Mouse (Mus musculus) testis, adult 10 weeks (tissue): Measurements from ENCODE around the gene Colq. TPM values are rescaled to one million over a fixed set of nuclear protein-coding genes. Genes with fewer than 3 reads are reported as not detected.

ENCODE experiments used
- polyA plus RNA-seq: library from polyadenylated mRNA; stranded (reverse); fragments of 350-450 nt; fragmentation: Illumina TruSeq; extraction: RNeasy Lipid Tissue Mini Kit (QIAGEN cat#74804); gene quantifications from one replicate; pipeline ENCODE4 v1.2.3, GENCODE M21; 2014; ENCODE audit warnings: low read depth, low replicate concordance

Gene Colq
- polyA plus RNA-seq, result 10.3 TPM

GRCm38 (mm10) chr14:31591243-31591642 is at the start of gene Colq:
Gene Colq, minus strand, starts transcription at chr14:31591343.

GRCm38 (mm10) chr14:31640346-31640889 is 49.3 kb upstream of the Colq start, which contains the start of gene Gm49387:
Gene Gm49387, minus strand, starts transcription at chr14:31640878.

GRCm38 (mm10) chr14:31494975-31495455 is 96.1 kb downstream of the Colq start, which contains the start of gene Mettl6:
Gene Mettl6, minus strand, starts transcription at chr14:31495040.

GRCm38 (mm10) chr14:31494349-31494974 is 96.7 kb downstream of the Colq start, which contains the start of gene Eaf1:
Gene Eaf1, plus strand, starts transcription at chr14:31494399.

Other genes with a start within 250 kb of the Colq start
- gene Sh3bp5, start 155.3 kb downstream of the Colq start, polyA plus RNA-seq, result 18.7 TPM
- 16.8 TPM for gene Eaf1, start 96.9 kb downstream of the Colq start, polyA plus RNA-seq
- 154 TPM for gene Mettl6, start 96.3 kb downstream of the Colq start, polyA plus RNA-seq
- gene Gm49387, start 49.5 kb upstream of the Colq start, polyA plus RNA-seq, result not detected
- gene Btd, start 49.7 kb upstream of the Colq start, polyA plus RNA-seq, result 1.1 TPM
- gene Hacl1, start 49.9 kb upstream of the Colq start, polyA plus RNA-seq, result 13.1 TPM
- gene Ankrd28, start 239.3 kb upstream of the Colq start, polyA plus RNA-seq, result 101 TPM